Mouse (Mus musculus): ENCODE measurements around the gene Bach2. TPM values are rescaled to one million over a fixed set of nuclear protein-coding genes. Genes with fewer than 3 reads are reported as not detected.

Gene Bach2
- polyA plus RNA-seq, 1 experiment from 2014 or later, result 21.9 TPM

DNA sequence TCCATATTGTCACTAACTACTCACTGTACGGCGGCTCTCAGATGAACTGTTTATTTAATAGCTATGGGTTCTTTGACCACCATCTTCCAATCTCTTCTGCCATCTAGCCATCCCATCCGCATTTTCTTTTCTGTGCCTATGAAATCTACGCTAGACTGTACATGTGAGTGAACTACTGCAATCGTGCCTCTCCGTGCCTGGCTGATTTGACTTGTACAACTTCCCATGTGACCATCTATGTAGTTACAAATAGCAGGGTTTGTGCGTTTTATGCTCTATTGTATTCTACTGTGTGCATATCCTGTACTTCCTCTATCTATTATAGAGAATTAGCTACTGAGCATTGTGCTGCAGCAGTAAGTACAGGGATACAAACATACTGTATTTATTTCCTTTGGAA lies 316.9 kb downstream of the Bach2 start:
- Histone ChIP-seq H3K27me3 (replicated peaks; ENCODE audit: control insufficient read depth, insufficient read depth, low read length) (no peaks in the 10 kb centered on the region), H3K4me1 (ENCODE audit: control insufficient read depth, insufficient read depth, low read length) (no peaks in the 10 kb centered on the region), H3K4me3 (ENCODE audit: low read depth, low read length) (no peak overlapping the region), H3K36me3 (ENCODE audit: control insufficient read depth, insufficient read depth, low read length) (no peaks in the 10 kb centered on the region), H3K9ac (ENCODE audit: low read length) (no peak overlapping the region), H3K9me3 (replicated peaks; ENCODE audit: control insufficient read depth, low read length) (no peaks in the 10 kb centered on the region), H3K27ac (ENCODE audit: low read depth, low read length) (no peak overlapping the region), H3K4me2 (ENCODE audit: low read length) (no peak overlapping the region)
- ATAC-seq, result no peak
- no peak for DNase-seq (ENCODE audit: low spot score)
- WGBS, result 93% methylated on average over 7 of the region's 7 CpGs

DNA sequence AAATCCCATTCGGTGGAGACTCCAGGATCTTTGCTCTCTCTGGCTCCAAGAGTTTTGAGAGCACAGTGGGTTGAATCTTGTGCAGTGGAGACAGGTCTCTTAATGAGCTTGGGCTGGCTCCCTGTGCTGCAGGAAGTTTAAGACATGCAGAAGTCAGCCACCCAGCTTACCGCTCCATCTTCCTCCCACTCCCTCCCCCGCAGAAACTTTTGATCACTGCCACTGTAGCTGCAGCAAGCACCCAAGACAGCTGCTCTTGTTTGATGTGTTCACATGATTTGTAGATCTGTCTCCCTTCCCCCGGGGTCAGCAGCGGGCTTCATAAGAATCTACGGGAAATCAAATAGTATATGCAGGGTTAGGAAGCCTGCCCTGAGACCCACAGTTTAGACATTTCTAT lies 321.6 kb downstream of the Bach2 start:
- H3K36me3 ChIP-seq (ENCODE audit: control insufficient read depth, insufficient read depth, low read length), result peaks cover 30% of the 10 kb centered on the region
- DNase-seq (ENCODE audit: low spot score) (no peak), ATAC-seq (no peak)

DNA sequence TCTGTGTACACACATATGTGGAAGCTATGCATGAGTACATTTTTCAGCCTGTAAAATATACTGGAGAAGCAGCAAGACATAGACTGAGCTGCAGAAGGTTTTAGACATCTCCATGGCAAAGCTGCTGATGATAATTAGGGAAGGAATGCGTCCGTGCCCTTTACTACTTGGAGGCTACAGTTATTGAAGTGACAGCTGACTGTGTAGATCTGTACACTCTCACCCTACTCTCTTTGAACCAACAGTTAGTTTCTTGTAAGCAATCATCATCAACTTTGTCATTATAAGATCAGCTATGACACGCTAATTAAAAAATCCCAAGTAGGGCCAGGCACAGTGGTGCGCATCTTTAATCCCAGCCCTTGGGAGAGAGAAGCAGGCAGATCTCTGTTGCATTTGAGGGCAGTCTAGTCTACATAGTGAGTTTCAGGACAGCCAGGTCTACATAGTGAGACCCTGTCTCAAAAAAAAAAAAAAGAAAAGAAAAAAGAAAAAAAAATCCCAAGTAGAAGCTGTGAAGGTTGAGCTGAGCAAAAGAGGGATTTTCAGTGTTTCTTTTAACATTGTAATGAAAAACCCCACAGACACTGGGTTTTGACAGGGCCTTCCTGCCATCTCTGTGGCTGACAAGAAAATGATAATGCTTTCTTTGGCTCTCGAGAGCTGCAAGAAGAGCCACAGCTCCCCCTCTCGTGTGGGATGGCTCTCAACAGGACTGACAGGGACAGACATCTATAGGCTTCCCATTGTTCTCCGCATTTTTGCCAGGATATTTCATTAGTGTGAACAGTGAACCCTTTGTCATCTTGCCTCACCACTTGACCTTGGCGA lies 322.3 kb downstream of the Bach2 start:
- Histone ChIP-seq H3K4me2 (ENCODE audit: low read length) (no peak overlapping the region), H3K27ac (ENCODE audit: low read depth, low read length) (peak overlapping the region; percentile 63; the same call in 1 of the 2 replicates), H3K4me3 (ENCODE audit: low read depth, low read length) (no peak overlapping the region), H3K9me3 (replicated peaks; ENCODE audit: control insufficient read depth, low read length) (no peaks in the 10 kb centered on the region), H3K27me3 (replicated peaks; ENCODE audit: control insufficient read depth, insufficient read depth, low read length) (no peaks in the 10 kb centered on the region), H3K36me3 (ENCODE audit: control insufficient read depth, insufficient read depth, low read length) (peaks cover 30% of the 10 kb centered on the region), H3K9ac (ENCODE audit: low read length) (no peak overlapping the region), H3K4me1 (ENCODE audit: control insufficient read depth, insufficient read depth, low read length) (peaks cover 5% of the 10 kb centered on the region; the same call in 1 of the 2 replicates)
- 49% methylated on average over 8 of the region's 8 CpGs for WGBS
- DNase-seq (ENCODE audit: low spot score) (peak; percentile 69), ATAC-seq (peak; percentile 57; the same call in 1 of the 2 replicates)

More for the DNA sequence above, 321.6 kb downstream of the Bach2 start:
- Histone ChIP-seq H3K4me3 (ENCODE audit: low read depth, low read length) (no peak overlapping the region), H3K4me1 (ENCODE audit: control insufficient read depth, insufficient read depth, low read length) (peaks cover 5% of the 10 kb centered on the region; the same call in 1 of the 2 replicates), H3K9me3 (replicated peaks; ENCODE audit: control insufficient read depth, low read length) (no peaks in the 10 kb centered on the region), H3K9ac (ENCODE audit: low read length) (no peak overlapping the region), H3K4me2 (ENCODE audit: low read length) (no peak overlapping the region), H3K27me3 (replicated peaks; ENCODE audit: control insufficient read depth, insufficient read depth, low read length) (no peaks in the 10 kb centered on the region), H3K27ac (ENCODE audit: low read depth, low read length) (no peak overlapping the region)
- WGBS, result 73% methylated on average over 6 of the region's 6 CpGs

DNA sequence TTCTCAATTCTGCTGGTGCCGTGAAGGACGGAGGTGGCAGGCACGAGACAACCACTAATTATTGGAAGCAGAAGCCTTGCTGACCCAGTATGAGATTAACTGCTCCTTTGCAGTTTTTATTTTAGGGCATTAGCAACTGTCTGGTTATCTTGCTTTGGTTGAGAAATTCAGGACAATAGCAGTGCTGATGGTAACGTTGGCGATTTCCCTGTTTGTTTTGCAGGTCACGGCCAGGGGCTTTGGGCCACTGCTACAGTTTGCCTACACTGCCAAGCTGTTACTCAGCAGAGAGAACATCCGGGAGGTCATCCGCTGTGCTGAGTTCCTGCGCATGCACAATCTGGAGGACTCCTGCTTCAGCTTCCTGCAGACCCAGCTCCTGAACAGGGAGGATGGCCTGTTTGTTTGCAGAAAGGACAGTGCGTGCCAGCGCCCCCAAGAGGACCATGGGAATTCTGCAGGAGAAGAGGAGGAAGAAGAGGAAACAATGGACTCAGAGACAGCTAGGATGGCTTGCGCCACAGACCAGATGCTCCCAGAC lies 323.0 kb downstream of the Bach2 start:
- Histone ChIP-seq H3K4me2 (ENCODE audit: low read length) (no peak overlapping the region), H3K27me3 (replicated peaks; ENCODE audit: control insufficient read depth, insufficient read depth, low read length) (no peaks in the 10 kb centered on the region), H3K9me3 (replicated peaks; ENCODE audit: control insufficient read depth, low read length) (no peaks in the 10 kb centered on the region), H3K27ac (ENCODE audit: low read depth, low read length) (peak overlapping the region; percentile 63), H3K4me1 (ENCODE audit: control insufficient read depth, insufficient read depth, low read length) (peaks cover 5% of the 10 kb centered on the region; the same call in 1 of the 2 replicates), H3K4me3 (ENCODE audit: low read depth, low read length) (no peak overlapping the region), H3K36me3 (ENCODE audit: control insufficient read depth, insufficient read depth, low read length) (peaks cover 30% of the 10 kb centered on the region), H3K9ac (ENCODE audit: low read length) (no peak overlapping the region)
- DNase-seq (ENCODE audit: low spot score), result peak; percentile 40
- 54% methylated on average over 12 of the region's 12 CpGs for WGBS
- ATAC-seq, result 0 out of 2 replicates have a peak, but pooled peaks have one; percentile 28

DNA sequence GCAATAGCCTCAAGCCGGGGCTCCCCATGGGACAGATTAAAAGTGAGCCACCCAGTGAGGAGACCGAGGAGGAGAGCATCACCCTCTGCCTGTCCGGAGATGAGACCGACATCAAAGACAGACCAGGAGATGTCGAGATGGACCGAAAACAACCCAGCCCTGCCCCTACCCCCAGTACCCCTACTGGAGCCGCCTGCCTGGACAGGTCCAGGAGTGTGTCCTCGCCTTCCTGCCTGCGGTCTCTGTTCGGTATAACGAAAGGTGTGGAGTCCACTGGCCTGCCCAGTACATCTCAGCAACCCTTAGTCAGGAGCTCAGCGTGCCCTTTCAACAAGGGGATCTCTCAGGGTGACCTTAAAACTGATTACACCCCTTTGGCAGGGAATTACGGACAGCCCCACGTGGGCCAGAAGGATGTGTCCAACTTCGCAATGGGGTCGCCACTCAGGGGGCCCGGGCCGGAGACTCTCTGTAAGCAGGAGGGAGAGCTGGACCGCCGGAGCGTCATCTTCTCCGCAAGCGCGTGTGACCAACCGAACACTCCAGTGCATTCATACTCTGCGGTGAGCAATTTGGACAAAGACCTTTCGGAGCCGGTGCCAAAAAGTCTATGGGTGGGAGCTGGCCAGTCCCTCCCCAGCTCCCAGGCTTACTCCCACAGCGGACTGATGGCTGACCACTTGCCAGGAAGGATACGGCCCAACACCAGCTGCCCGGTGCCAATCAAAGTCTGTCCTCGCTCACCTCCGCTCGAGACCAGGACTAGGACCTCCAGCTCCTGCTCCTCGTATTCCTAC lies 323.9 kb downstream of the Bach2 start:
- peaks cover 5% of the 10 kb centered on the region; the same call in 1 of the 2 replicates for H3K4me1 ChIP-seq (ENCODE audit: control insufficient read depth, insufficient read depth, low read length)
- ATAC-seq (no peak), DNase-seq (ENCODE audit: low spot score) (no peak)
- H3K9ac ChIP-seq (ENCODE audit: low read length), result no peak overlapping the region
- peak overlapping the region; percentile 63; the same call in 1 of the 2 replicates for H3K27ac ChIP-seq (ENCODE audit: low read depth, low read length)
- no peak overlapping the region for H3K4me2 ChIP-seq (ENCODE audit: low read length)
- WGBS, result 95% methylated on average over 35 of the region's 35 CpGs
- H3K4me3 ChIP-seq (ENCODE audit: low read depth, low read length), result no peak overlapping the region
- no peaks in the 10 kb centered on the region for H3K9me3 ChIP-seq (replicated peaks; ENCODE audit: control insufficient read depth, low read length)
- peaks cover 30% of the 10 kb centered on the region for H3K36me3 ChIP-seq (ENCODE audit: control insufficient read depth, insufficient read depth, low read length)
- no peaks in the 10 kb centered on the region for H3K27me3 ChIP-seq (replicated peaks; ENCODE audit: control insufficient read depth, insufficient read depth, low read length)

DNA sequence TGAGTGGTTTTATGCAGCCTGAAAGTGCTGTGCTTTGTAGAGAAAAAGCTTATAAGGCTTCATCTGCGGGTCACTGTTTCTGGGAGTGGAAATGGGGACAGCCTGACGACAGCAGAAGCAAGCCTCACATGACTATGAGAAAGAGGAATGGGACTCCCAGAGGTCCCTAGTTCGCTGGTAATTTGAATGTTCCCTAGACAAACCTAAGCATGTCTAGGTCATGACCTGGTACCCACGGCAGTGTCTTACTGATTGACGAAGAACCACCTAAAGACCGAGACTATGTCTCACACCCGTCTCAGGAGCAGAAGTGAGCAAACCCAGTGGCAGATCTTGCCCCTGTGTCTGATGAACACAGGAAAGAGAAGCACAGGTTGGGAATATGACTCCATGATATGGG lies 325.8 kb downstream of the Bach2 start:
- H3K9ac ChIP-seq (ENCODE audit: low read length), result no peak overlapping the region
- H3K27me3 ChIP-seq (replicated peaks; ENCODE audit: control insufficient read depth, insufficient read depth, low read length), result no peaks in the 10 kb centered on the region
- H3K36me3 ChIP-seq (ENCODE audit: control insufficient read depth, insufficient read depth, low read length), result peaks cover 30% of the 10 kb centered on the region
- no peak overlapping the region for H3K4me3 ChIP-seq (ENCODE audit: low read depth, low read length)
- ATAC-seq (no peak), DNase-seq (ENCODE audit: low spot score) (no peak)
- H3K4me2 ChIP-seq (ENCODE audit: low read length), result no peak overlapping the region
- H3K4me1 ChIP-seq (ENCODE audit: control insufficient read depth, insufficient read depth, low read length), result peaks cover 10% of the 10 kb centered on the region
- H3K9me3 ChIP-seq (replicated peaks; ENCODE audit: control insufficient read depth, low read length), result no peaks in the 10 kb centered on the region
- 94% methylated on average over 7 of the region's 7 CpGs for WGBS
- H3K27ac ChIP-seq (ENCODE audit: low read depth, low read length), result no peak overlapping the region

DNA sequence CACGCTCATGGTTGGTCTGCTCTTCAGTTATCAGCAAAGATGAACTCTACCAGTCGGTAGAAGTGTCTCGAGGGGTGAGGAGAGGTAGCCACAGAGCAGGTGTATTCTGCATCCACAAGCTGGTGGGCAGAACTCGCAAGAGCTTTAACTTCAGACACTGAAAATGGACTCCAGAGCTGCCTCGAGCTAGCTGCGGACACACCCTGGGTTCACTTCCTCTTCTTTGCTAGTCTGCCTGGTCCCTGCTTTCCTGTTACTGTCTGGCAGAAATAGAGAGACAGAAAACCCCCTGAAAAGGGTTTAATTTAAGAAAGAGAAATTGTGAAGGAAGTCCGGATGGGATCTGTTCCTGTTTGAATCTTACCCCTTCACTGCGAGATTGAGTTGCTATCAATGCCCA lies 326.3 kb downstream of the Bach2 start:
- 95% methylated on average over 8 of the region's 8 CpGs for WGBS
- peaks cover 30% of the 10 kb centered on the region for H3K36me3 ChIP-seq (ENCODE audit: control insufficient read depth, insufficient read depth, low read length)
- ATAC-seq (no peak), DNase-seq (ENCODE audit: low spot score) (no peak)
- no peaks in the 10 kb centered on the region for H3K9me3 ChIP-seq (replicated peaks; ENCODE audit: control insufficient read depth, low read length)
- H3K4me2 ChIP-seq (ENCODE audit: low read length), result no peak overlapping the region
- H3K27ac ChIP-seq (ENCODE audit: low read depth, low read length), result no peak overlapping the region
- H3K4me1 ChIP-seq (ENCODE audit: control insufficient read depth, insufficient read depth, low read length), result peaks cover 15% of the 10 kb centered on the region
- no peak overlapping the region for H3K4me3 ChIP-seq (ENCODE audit: low read depth, low read length)
- no peak overlapping the region for H3K9ac ChIP-seq (ENCODE audit: low read length)
- no peaks in the 10 kb centered on the region for H3K27me3 ChIP-seq (replicated peaks; ENCODE audit: control insufficient read depth, insufficient read depth, low read length)

DNA sequence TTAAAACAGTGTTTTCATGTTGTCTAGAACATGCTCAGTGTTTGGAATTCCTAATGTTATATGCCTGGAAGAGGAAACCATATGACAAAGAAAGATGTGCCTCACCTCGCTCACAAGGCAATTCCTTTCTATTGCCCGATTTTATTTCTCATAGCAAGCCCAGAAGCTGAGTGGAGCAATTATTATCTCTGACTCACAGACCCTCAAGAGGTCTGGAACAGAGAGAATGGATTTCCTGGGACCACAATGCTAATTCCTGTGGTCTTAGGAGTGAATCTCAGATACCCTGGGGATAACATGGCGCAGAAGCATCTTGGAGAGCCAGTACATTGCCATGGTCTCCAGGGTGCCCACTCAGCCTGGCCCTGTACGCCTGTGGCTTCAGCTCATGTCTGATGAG lies 330.4 kb downstream of the Bach2 start:
- Histone ChIP-seq H3K9me3 (replicated peaks; ENCODE audit: control insufficient read depth, low read length) (no peaks in the 10 kb centered on the region), H3K4me2 (ENCODE audit: low read length) (no peak overlapping the region), H3K27me3 (replicated peaks; ENCODE audit: control insufficient read depth, insufficient read depth, low read length) (no peaks in the 10 kb centered on the region), H3K4me1 (ENCODE audit: control insufficient read depth, insufficient read depth, low read length) (peaks cover 19% of the 10 kb centered on the region), H3K27ac (ENCODE audit: low read depth, low read length) (0 out of 2 replicates have a peak overlapping the region, but pooled peaks have one; percentile 30), H3K36me3 (ENCODE audit: control insufficient read depth, insufficient read depth, low read length) (peaks cover 7% of the 10 kb centered on the region; the same call in 1 of the 2 replicates), H3K9ac (ENCODE audit: low read length) (no peak overlapping the region), H3K4me3 (ENCODE audit: low read depth, low read length) (no peak overlapping the region)
- 78% methylated on average over 4 of the region's 4 CpGs for WGBS
- peak; percentile 16 for DNase-seq (ENCODE audit: low spot score)
- no peak for ATAC-seq
